Mouse (Mus musculus) CH12.LX (cell line): ENCODE data around the gene Abcc5. TPM values are rescaled to one million over a fixed set of nuclear protein-coding genes. Genes with fewer than 3 reads are reported as not detected.

Experiments used
- DNase-seq: peaks from one replicate; pipeline ENCODE4 v3.0.0-alpha.2; 2013; ENCODE audit errors: extremely low read depth
- H3K27ac ChIP-seq: 2 replicates; pipeline ENCODE4 v1.5.1; 2012; ENCODE audit warnings: low read depth, mild to moderate bottlenecking, control low read depth, moderate library complexity; ENCODE audit not compliant: insufficient read depth
- H3K27me3 ChIP-seq: replicated peaks from 2 replicates; pipeline ENCODE3; 2012; ENCODE audit warnings: inconsistent platforms
- H3K36me3 ChIP-seq, 2 experiments: replicated peaks in 1 of 2; 2 replicates each; pipeline versions ENCODE3 to v1.6.1; 2012; ENCODE audit warnings: inconsistent platforms in 1 of 2, low read length in 1 of 2, mild to moderate bottlenecking in 1 of 2, mixed read lengths in 1 of 2, moderate library complexity in 1 of 2; ENCODE audit not compliant: control insufficient read depth in 1 of 2, insufficient read depth in 1 of 2
- H3K4me1 ChIP-seq, 2 experiments: 2 replicates each; pipeline ENCODE4 v1.6.1; 2012; ENCODE audit warnings: inconsistent platforms in 1 of 2, moderate library complexity in 1 of 2; ENCODE audit not compliant: insufficient read depth in 2 of 2, control insufficient read depth in 1 of 2
- H3K4me2 ChIP-seq: 2 replicates; pipeline ENCODE4 v1.6.1; 2012; ENCODE audit warnings: low read depth, mild to moderate bottlenecking, control low read depth; ENCODE audit not compliant: poor library complexity, insufficient read depth, severe bottlenecking
- H3K4me3 ChIP-seq, 3 experiments: fragments of 150-350 bp in 1 of 3; sonication (generic) in 1 of 3; replicated peaks in 1 of 3; 2 replicates each; pipeline versions ENCODE3 to v1.5.1; 2011 to 2012; ENCODE audit warnings: low read depth in 2 of 3, low read length in 2 of 3, mild to moderate bottlenecking in 2 of 3, moderate library complexity in 2 of 3, control low read depth in 1 of 3, improper control_type of control experiment in 1 of 3, inconsistent platforms in 1 of 3, mixed read lengths in 1 of 3; ENCODE audit not compliant: poor library complexity in 1 of 3
- H3K79me2 ChIP-seq: replicated peaks from 2 replicates; pipeline ENCODE4 v1.6.1; 2012; ENCODE audit warnings: mild to moderate bottlenecking, moderate library complexity; ENCODE audit not compliant: control insufficient read depth, poor library complexity, insufficient read depth, severe bottlenecking; ENCODE audit errors: extremely low read depth
- H3K9ac ChIP-seq: 2 replicates; pipeline ENCODE4 v1.6.1; 2012; ENCODE audit warnings: low read depth, mild to moderate bottlenecking, control low read depth, moderate library complexity; ENCODE audit not compliant: insufficient read depth
- H3K9me3 ChIP-seq: replicated peaks from 2 replicates; pipeline ENCODE3; 2012; ENCODE audit warnings: low read length, inconsistent platforms, mixed read lengths
- E2F4 ChIP-seq: IDR thresholded peaks from 2 replicates; pipeline ENCODE4 v1.6.1; 2011; ENCODE audit warnings: low read depth, low read length, improper control_type of control experiment; ENCODE audit not compliant: insufficient replicate concordance
- ETS1 ChIP-seq: conservative IDR thresholded peaks from 2 replicates; pipeline ENCODE4 v1.6.1; 2012; ENCODE audit warnings: low read depth, mild to moderate bottlenecking, inconsistent platforms, low read length, improper control_type of control experiment, moderate library complexity
- GABPA ChIP-seq: IDR thresholded peaks from 2 replicates; pipeline ENCODE4 v1.6.1; 2012; ENCODE audit warnings: low read depth, low read length, improper control_type of control experiment, inconsistent platforms; ENCODE audit not compliant: insufficient replicate concordance
- HCFC1 ChIP-seq: IDR thresholded peaks from 2 replicates; pipeline ENCODE4 v1.6.1; 2012; ENCODE audit warnings: low read depth, mild to moderate bottlenecking, inconsistent platforms, low read length, improper control_type of control experiment
- JUND ChIP-seq: conservative IDR thresholded peaks from 2 replicates; pipeline ENCODE4 v1.6.1; 2011; ENCODE audit warnings: low read depth, low read length, improper control_type of control experiment
- MAFK ChIP-seq: IDR thresholded peaks from 2 replicates; pipeline ENCODE4 v1.6.1; 2011; ENCODE audit warnings: low read length, improper control_type of control experiment; ENCODE audit not compliant: insufficient replicate concordance
- MAZ ChIP-seq: IDR thresholded peaks from 2 replicates; pipeline ENCODE4 v1.6.1; 2012; ENCODE audit warnings: low read depth, mild to moderate bottlenecking, inconsistent platforms, low read length, improper control_type of control experiment, moderate library complexity
- MXI1 ChIP-seq: IDR thresholded peaks from 2 replicates; pipeline ENCODE4 v1.6.1; 2011; ENCODE audit warnings: mild to moderate bottlenecking, low read depth, low read length, improper control_type of control experiment
- MYC ChIP-seq: IDR thresholded peaks from 2 replicates; pipeline ENCODE4 v1.6.1; 2011; ENCODE audit warnings: low read depth, mild to moderate bottlenecking, improper control_type of control experiment, low read length
- POLR2A ChIP-seq: IDR thresholded peaks from 2 replicates; pipeline ENCODE4 v1.6.1; 2011; ENCODE audit warnings: low read depth, mild to moderate bottlenecking, improper control_type of control experiment, low read length
- POLR2AphosphoS2 ChIP-seq: IDR thresholded peaks from 2 replicates; pipeline ENCODE4 v1.6.1; 2011; ENCODE audit warnings: low read depth, low read length, improper control_type of control experiment
- RCOR1 ChIP-seq: conservative IDR thresholded peaks from 2 replicates; pipeline ENCODE4 v1.6.1; 2012; ENCODE audit warnings: low read depth, mild to moderate bottlenecking, inconsistent platforms, low read length, improper control_type of control experiment
- SIN3A ChIP-seq: IDR thresholded peaks from 2 replicates; pipeline ENCODE4 v1.6.1; 2012; ENCODE audit warnings: low read length, improper control_type of control experiment, inconsistent platforms
- TBP ChIP-seq: conservative IDR thresholded peaks from 2 replicates; pipeline ENCODE4 v1.6.1; 2011; ENCODE audit warnings: low read depth, low read length, improper control_type of control experiment
- USF2 ChIP-seq: conservative IDR thresholded peaks from 2 replicates; pipeline ENCODE4 v1.6.1; 2011; ENCODE audit warnings: low read depth, low read length, improper control_type of control experiment
- ZC3H11A ChIP-seq: IDR thresholded peaks from 2 replicates; pipeline ENCODE4 v1.6.1; 2012; ENCODE audit warnings: low read depth, mild to moderate bottlenecking, inconsistent platforms, low read length, improper control_type of control experiment
- ZNF384 ChIP-seq: IDR thresholded peaks from 2 replicates; pipeline ENCODE4 v1.6.1; 2012; ENCODE audit warnings: low read depth, low read length, improper control_type of control experiment, inconsistent platforms
- dilution Hi-C: fragments of 300-500 bp; cut with MboI; formaldehyde crosslinking; loops from 2 replicates; pipeline ENCODE4 v1.14.3; 2020; ENCODE audit warnings: low sequenced_read_pairs; ENCODE audit not compliant: extremely low pct_unique_long_range_greater_than_20kb, extremely low pct_ligation_motif_present
- in situ Hi-C: fragments of 300-500 bp; cut with MboI; formaldehyde crosslinking; loops from 3 replicates; pipeline ENCODE4 v1.14.3; 2019; ENCODE audit warnings: low sequenced_read_pairs, low pct_ligation_motif_present, low pct_unique_long_range_greater_than_20kb, mixed read lengths
- polyA plus RNA-seq: library from polyadenylated mRNA; unstranded; fragments of >175 nt; gene quantifications from 2 replicates; pipeline ENCODE4 v1.2.1, GENCODE M21; 2012; ENCODE audit warnings: low read depth; ENCODE audit not compliant: insufficient read length
- total RNA-seq, 2 experiments: library from RNA; depleted of rRNA; stranded (reverse); fragments of 300-350 nt in 1 of 2; fragments of >200 nt in 1 of 2; gene quantifications; 2 replicates each; pipeline ENCODE4 v1.2.3; 2012 to 2014

The Abcc5 gene
- total and polyA plus RNA-seq, 3 experiments: 23.4 to 28.6 (median 23.8) TPM

GRCm38 (mm10) chr16:20395216-20395907, 30.8 kb downstream of the Abcc5 start:
- Histone ChIP-seq H3K9ac (no peak overlapping the region), H3K27me3 (no peaks in the 10 kb centered on the region), H3K36me3 (peaks cover 0 to 82% of the 10 kb centered on the region in 2 experiments), H3K4me3 (no peak overlapping the region)
- dilution Hi-C loops: no loop called here
- TF ChIP-seq ZNF384 (no peak), RCOR1 (no peak), USF2 (no peak), ZC3H11A (no peak), MAZ (no peak), JUND (no peak), TBP (no peak), SIN3A (no peak)
- TF ChIP-seq, all 38 proteins: peak for 0
- no peak for DNase-seq
- no peaks in the 10 kb centered on the region for H3K79me2 ChIP-seq
- H3K9me3 ChIP-seq: no peaks in the 10 kb centered on the region
- no peak overlapping the region for H3K4me2 ChIP-seq
- in situ Hi-C loops: no loop called here
- H3K27ac ChIP-seq: no peak overlapping the region
- H3K4me1 ChIP-seq: peaks cover 0 to 6% of the 10 kb centered on the region in 2 experiments; a peak in 1 of 4 replicates

- Histone ChIP-seq H3K4me3 (no peak overlapping the region), H3K27me3 (no peaks in the 10 kb centered on the region), H3K9me3 (no peaks in the 10 kb centered on the region), H3K79me2 (no peaks in the 10 kb centered on the region), H3K4me2 (no peak overlapping the region), H3K9ac (no peak overlapping the region), H3K36me3 (peaks cover 0 to 82% of the 10 kb centered on the region in 2 experiments), H3K27ac (no peak overlapping the region), H3K4me1 (no peaks in the 10 kb centered on the region)
- no peak for TF ChIP-seq ETS1
- TF ChIP-seq POLR2AphosphoS2: no peak
- TF ChIP-seq E2F4: no peak
- no peak for TF ChIP-seq HCFC1
- TF ChIP-seq GABPA: no peak
- TF ChIP-seq POLR2A: no peak
- no peak for TF ChIP-seq MYC
- TF ChIP-seq MXI1: no peak
- no peak for TF ChIP-seq MAFK
- dilution Hi-C loops (no loop called here), in situ Hi-C loops (no loop called here)
- DNase-seq: no peak
Measured at GRCm38 (mm10) chr16:20391753-20392152, 34.4 kb downstream of the Abcc5 start.
